Mouse (Mus musculus) liver, embryonic 13.5 days (tissue): ENCODE data around the gene Scube2. TPM values are rescaled to one million over a fixed set of nuclear protein-coding genes. Genes with fewer than 3 reads are reported as not detected.
A peak's percentile ranks its signal among the peaks of the same experiment; 100 is the strongest.

Experiments used
- ATAC-seq: fragments of 200-750 bp; cut with Nextera tagmentation; 2 replicates; pipeline ENCODE4 v1.8.0; 2017; ENCODE audit warnings: low read depth, mild to moderate bottlenecking, moderate number of reproducible peaks, moderate library complexity
- DNase-seq: peaks from one replicate; pipeline ENCODE4 v3.0.0; 2022
- H3K27ac ChIP-seq: fragments of 300-500 bp; sonication (generic); 2 replicates; pipeline ENCODE4 v1.5.1; 2015; ENCODE audit warnings: moderate library complexity, mild to moderate bottlenecking, inconsistent platforms
- H3K27me3 ChIP-seq: fragments of 300-500 bp; sonication (generic); 2 replicates; pipeline ENCODE4 v1.6.1; 2015; ENCODE audit warnings: mild to moderate bottlenecking, inconsistent platforms
- H3K36me3 ChIP-seq: fragments of 300-500 bp; sonication (generic); 2 replicates; pipeline ENCODE4 v1.6.1; 2015; ENCODE audit warnings: mild to moderate bottlenecking, inconsistent platforms
- H3K4me1 ChIP-seq: fragments of 300-500 bp; sonication (generic); replicated peaks from 2 replicates; pipeline ENCODE4 v1.6.1; 2015; ENCODE audit warnings: inconsistent platforms
- H3K4me2 ChIP-seq: fragments of 300-500 bp; sonication (generic); 2 replicates; pipeline ENCODE4 v1.6.1; 2015; ENCODE audit warnings: inconsistent platforms, mild to moderate bottlenecking, moderate library complexity
- H3K4me3 ChIP-seq: fragments of 300-500 bp; sonication (generic); replicated peaks from 2 replicates; pipeline ENCODE4 v1.5.1; 2015; ENCODE audit warnings: mild to moderate bottlenecking, inconsistent platforms
- H3K9ac ChIP-seq: fragments of 300-500 bp; sonication (generic); 2 replicates; pipeline ENCODE4 v1.6.1; 2015; ENCODE audit warnings: mild to moderate bottlenecking, inconsistent platforms
- H3K9me3 ChIP-seq: fragments of 300-500 bp; sonication (generic); replicated peaks from 2 replicates; pipeline ENCODE4 v1.6.1; 2016; ENCODE audit warnings: inconsistent platforms
- WGBS: fragments of 180-500 bp; shearing (Covaris S2); methylation state at CpG from one replicate; pipeline ENCODE4 v1.1.7; 2015; ENCODE audit not compliant: insufficient replicate concordance; 5-methylcytosine and 5-hydroxymethylcytosine counted together
- polyA plus RNA-seq: library from polyadenylated mRNA; unstranded; fragments of >200 nt; fragmentation: Nextera tagmentation; extraction: Ambion mirVana; gene quantifications from 2 replicates; pipeline ENCODE4 v1.2.1, GENCODE M21; 2015

The Scube2 gene
- polyA plus RNA-seq, 1 experiment from 2014 or later, result 0.14 TPM

DNA sequence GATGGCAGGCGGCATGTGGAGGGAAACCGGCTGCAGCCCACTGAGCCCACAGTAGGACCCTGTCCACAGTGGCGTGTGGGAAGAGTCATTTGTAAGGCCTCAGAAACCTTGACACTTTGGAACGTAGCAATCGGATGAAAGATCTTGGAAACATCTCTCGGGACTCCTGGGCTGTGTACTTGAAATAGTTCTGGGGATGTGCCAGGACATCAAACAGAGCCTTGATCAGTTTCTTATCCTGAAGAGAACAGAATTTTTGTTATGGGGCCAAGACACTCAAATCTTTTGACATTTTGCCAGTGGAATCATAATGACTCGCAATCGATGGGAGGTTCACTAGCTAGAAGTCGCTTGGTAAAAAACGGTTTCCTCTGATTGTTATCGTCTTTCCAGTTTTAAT, 66.3 kb downstream of the Scube2 start:
- Histone ChIP-seq H3K36me3 (no peaks in the 10 kb centered on the region), H3K4me1 (peaks cover 3% of the 10 kb centered on the region; the same call in 1 of the 2 replicates), H3K27ac (no peak overlapping the region), H3K9me3 (no peaks in the 10 kb centered on the region), H3K27me3 (peaks cover 8% of the 10 kb centered on the region; the same call in 1 of the 2 replicates), H3K9ac (no peak overlapping the region), H3K4me3 (no peak overlapping the region), H3K4me2 (no peak overlapping the region)
- 79% methylated on average over 11 of the region's 11 CpGs for WGBS
- ATAC-seq, result no peak
- no peak for DNase-seq

DNA sequence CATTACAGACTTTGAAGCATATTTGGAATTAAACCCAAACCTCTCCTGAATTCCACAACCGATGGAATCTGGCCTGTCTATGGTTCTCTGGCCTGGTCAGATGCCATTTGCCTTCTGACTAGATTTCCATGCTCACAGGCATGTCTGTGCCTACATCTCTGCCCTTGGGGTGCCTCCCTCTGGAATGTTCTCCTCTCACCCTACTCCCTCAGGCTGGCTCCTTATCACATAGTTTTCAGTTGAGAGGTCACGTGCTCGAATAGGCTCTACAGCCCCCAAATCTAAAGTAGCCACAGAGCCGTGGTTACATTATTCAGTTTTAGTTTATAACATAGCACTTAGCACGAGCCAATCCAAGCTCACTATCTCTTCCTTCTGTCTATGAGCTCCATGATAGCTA, 69.9 kb downstream of the Scube2 start:
- Histone ChIP-seq H3K27ac (no peak overlapping the region), H3K27me3 (no peaks in the 10 kb centered on the region), H3K4me2 (no peak overlapping the region), H3K9ac (no peak overlapping the region), H3K9me3 (no peaks in the 10 kb centered on the region), H3K36me3 (no peaks in the 10 kb centered on the region), H3K4me3 (no peak overlapping the region), H3K4me1 (peaks cover 6% of the 10 kb centered on the region; the same call in 1 of the 2 replicates)
- ATAC-seq, result no peak
- WGBS, result 40% methylated on average over 5 of the region's 5 CpGs
- no peak for DNase-seq

DNA sequence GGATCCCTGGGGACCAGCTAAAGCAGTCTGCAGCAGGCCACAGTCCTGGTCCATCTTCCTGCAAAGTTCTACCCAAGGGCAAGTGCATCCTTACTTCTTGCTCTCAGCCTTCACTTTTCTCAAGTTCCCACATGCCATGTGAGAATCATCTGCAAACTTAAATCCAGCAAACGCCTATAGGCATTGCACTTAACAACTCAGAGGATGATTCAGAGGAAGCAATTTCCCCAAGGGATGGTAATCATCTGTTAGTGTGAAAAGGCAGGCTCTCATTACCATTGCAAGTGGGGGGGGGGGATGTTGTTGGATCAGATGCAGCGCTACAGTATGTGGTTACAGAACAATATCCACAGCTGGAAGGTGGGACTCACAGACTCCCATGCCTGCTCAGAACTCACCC, 70.9 kb downstream of the Scube2 start:
- Histone ChIP-seq H3K27me3 (no peaks in the 10 kb centered on the region), H3K9ac (no peak overlapping the region), H3K4me3 (no peak overlapping the region), H3K36me3 (no peaks in the 10 kb centered on the region), H3K9me3 (no peaks in the 10 kb centered on the region), H3K27ac (no peak overlapping the region), H3K4me2 (no peak overlapping the region), H3K4me1 (peaks cover 6% of the 10 kb centered on the region; the same call in 1 of the 2 replicates)
- no peak for ATAC-seq
- 62% methylated on average over 2 of the region's 2 CpGs for WGBS
- DNase-seq, result no peak

DNA sequence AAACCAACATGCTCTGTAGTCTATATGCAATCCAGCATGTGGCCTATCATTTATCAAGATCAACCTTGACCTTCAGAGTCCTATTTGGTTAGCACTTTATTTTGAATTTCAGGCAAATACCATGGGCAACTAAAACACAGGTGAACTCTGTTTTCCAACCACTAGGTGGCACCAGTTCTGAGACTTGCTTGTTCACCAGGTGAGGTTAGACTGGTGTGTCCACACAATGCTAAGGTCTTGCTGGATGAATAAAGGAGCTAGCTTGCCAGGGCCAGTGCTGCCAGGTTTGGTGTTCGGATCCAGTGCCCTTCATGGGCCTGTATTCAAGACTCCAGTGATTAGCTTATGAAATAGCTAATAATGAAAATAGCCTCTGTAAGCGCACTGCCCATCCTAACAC, 72.7 kb downstream of the Scube2 start:
- Histone ChIP-seq H3K4me2 (no peak overlapping the region), H3K4me3 (no peak overlapping the region), H3K4me1 (peaks cover 9% of the 10 kb centered on the region; the same call in 1 of the 2 replicates), H3K27me3 (no peaks in the 10 kb centered on the region), H3K36me3 (no peaks in the 10 kb centered on the region), H3K9ac (no peak overlapping the region), H3K27ac (no peak overlapping the region), H3K9me3 (no peaks in the 10 kb centered on the region)
- DNase-seq, result peak; percentile 24
- 57% methylated on average over 2 of the region's 2 CpGs for WGBS
- 0 out of 2 replicates have a peak, but pooled peaks have one; percentile 29 for ATAC-seq

DNA sequence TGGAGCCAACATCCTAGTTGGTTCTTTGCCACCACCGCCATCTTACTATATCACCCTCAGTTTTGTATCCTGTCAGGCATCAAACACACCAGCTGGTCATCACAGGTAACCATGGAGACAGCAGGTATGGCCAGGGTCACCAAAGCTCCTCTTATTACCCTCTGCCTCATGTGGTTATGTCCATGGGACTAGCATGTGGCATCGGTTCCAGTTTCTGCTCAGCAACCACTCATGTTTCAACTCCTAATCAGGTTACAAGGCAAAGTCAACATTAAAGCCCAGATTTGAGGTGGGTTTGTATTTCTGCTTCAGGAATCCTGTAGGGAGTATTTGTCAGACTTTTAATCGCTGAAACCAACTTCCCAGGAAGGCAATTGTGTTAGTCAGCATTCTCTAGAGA, 74.7 kb downstream of the Scube2 start:
- WGBS, result 64% methylated on average over 3 of the region's 3 CpGs

DNA sequence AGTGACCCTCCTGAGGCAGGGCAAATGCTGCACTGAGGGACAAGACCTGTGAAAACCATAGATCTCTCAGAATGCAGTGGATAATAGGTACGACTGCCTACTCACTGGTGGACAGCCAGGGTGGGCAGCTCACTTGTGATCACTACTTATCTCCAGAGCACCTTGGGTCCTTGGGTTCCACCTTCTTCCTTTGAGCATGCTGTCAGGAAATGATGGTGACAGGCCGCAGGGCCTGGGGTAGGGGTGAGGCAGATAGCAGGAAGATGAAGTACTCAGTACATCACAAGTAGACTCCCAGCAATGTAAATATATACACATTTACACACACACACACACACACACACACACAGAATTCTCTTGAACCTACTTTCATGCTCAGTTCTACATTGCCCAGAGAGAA, 77.6 kb downstream of the Scube2 start:
- 22% methylated on average over 2 of the region's 2 CpGs for WGBS
- Histone ChIP-seq H3K27ac (no peak overlapping the region), H3K4me3 (no peak overlapping the region), H3K4me1 (peaks cover 8% of the 10 kb centered on the region; the same call in 1 of the 2 replicates), H3K4me2 (no peak overlapping the region), H3K9me3 (no peaks in the 10 kb centered on the region), H3K36me3 (no peaks in the 10 kb centered on the region), H3K27me3 (peaks cover 16% of the 10 kb centered on the region), H3K9ac (no peak overlapping the region)
- DNase-seq (no peak), ATAC-seq (peak; percentile 31; the same call in 1 of the 2 replicates)

More for the DNA sequence above, 74.7 kb downstream of the Scube2 start:
- H3K27me3 ChIP-seq, result no peaks in the 10 kb centered on the region
- H3K9ac ChIP-seq, result no peak overlapping the region
- DNase-seq (no peak), ATAC-seq (no peak)
- peaks cover 11% of the 10 kb centered on the region; the same call in 1 of the 2 replicates for H3K4me1 ChIP-seq
- no peaks in the 10 kb centered on the region for H3K36me3 ChIP-seq
- no peak overlapping the region for H3K4me3 ChIP-seq
- H3K4me2 ChIP-seq, result no peak overlapping the region
- no peak overlapping the region for H3K27ac ChIP-seq
- no peaks in the 10 kb centered on the region for H3K9me3 ChIP-seq

DNA sequence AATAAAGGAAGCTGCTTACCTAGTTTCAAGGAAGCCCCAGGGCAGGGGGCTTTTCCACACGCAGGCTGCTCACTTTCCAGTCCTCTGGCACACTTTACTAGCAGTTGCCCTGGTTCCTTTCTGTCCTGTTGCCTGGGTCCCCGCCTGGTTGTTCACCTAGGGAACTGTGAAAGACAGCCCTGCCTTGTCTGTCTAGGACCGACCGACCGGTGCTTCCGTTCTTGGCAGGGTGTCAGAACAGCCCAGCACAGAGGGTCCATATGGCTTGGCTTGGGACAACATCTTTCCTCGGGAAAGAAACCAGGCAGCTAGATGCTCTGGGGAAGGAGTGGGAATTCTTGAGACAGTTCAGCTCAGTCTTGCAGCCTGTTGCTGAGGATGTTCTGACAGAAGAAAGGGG, 82.2 kb downstream of the Scube2 start:
- Histone ChIP-seq H3K9me3 (no peaks in the 10 kb centered on the region), H3K27me3 (peaks cover 61% of the 10 kb centered on the region), H3K4me1 (peaks cover 21% of the 10 kb centered on the region), H3K36me3 (no peaks in the 10 kb centered on the region), H3K9ac (no peak overlapping the region), H3K4me3 (no peak overlapping the region), H3K27ac (no peak overlapping the region), H3K4me2 (no peak overlapping the region)
- no peak for ATAC-seq
- WGBS, result 52% methylated on average over 7 of the region's 7 CpGs
- DNase-seq, result no peak

DNA sequence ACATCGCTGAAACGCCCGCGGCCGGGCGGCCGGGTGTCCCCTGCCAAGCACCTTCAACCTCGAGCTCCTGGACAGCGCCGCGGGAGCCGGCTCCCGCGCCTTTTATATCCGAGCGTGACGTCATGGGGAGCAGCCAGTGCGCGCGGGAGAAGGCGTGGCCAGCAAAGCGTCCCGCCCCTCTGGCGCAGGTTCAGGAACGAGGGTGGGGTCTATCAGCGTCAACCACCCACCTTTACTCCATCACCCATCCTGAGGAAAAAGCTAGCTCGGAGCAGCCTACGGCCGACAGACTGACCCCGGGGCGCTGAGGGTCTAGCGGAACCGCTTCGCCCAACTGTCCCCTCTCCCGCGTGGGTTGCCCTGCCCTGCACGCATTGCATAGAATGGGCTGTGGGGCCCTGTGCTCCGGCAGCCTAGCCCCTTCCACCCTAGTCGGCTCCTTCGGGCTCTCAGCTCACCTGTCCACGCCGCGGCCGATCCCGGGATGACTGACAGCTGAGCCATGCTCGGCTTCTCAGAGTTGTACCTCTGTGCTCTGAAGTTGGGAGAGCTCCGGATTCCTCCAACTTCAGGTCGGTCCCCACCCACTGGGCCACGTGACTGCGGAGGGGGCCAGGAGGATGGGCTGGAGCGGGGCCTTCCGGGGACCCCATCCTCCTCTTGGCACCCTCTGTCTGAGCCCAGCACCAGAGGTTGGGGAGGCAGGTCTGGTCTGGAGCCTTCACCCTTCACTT, 83.8 kb downstream of the Scube2 start, which contains the start of gene Nrip3:
Gene Nrip3, minus strand, starts transcription at position 556 of the 734 bp plus-strand sequence.
- H3K4me1 ChIP-seq, result peaks cover 16% of the 10 kb centered on the region
- peak within 1 kb of the TSS; percentile 91 for H3K4me2 ChIP-seq
- no peaks in the 10 kb centered on the region for H3K9me3 ChIP-seq
- peak; percentile 87 for ATAC-seq
- no peaks in the 10 kb centered on the region for H3K36me3 ChIP-seq
- H3K4me3 ChIP-seq, result peak within 1 kb of the TSS; percentile 63
- DNase-seq, result peak; percentile 73
- H3K27me3 ChIP-seq, result peaks cover 73% of the 10 kb centered on the region
- 3% methylated on average over 52 of the region's 52 CpGs for WGBS
- H3K9ac ChIP-seq, result peak within 1 kb of the TSS; percentile 70
- H3K27ac ChIP-seq, result no peak within 1 kb of the TSS

DNA sequence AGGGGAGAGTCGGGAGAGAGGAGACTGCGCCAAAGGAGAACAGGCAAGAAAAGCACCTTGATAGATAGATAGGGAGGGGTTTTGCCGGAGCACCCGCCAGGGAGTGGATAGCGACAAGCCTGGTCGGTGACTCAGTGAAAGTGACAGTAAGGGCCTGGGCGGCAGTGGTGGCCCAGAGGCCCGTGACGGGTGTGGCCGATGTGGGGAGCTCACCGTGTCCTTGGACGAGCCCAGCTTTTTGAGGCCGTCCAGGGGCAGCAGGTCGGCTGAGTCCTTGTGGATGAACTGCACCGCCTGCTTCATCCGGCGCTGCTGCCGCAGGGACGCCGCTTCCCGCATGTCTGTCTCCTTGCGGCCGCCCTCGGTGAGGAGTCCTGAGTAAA, 84.4 kb downstream of the Scube2 start:
- Histone ChIP-seq H3K4me2 (peak overlapping the region; percentile 91), H3K27ac (no peak overlapping the region), H3K9me3 (no peaks in the 10 kb centered on the region), H3K27me3 (peaks cover 73% of the 10 kb centered on the region), H3K9ac (peak overlapping the region; percentile 70), H3K36me3 (no peaks in the 10 kb centered on the region), H3K4me3 (peak overlapping the region; percentile 63), H3K4me1 (peaks cover 16% of the 10 kb centered on the region)
- ATAC-seq, result peak; percentile 84
- peak; percentile 53 for DNase-seq
- WGBS, result under 1% methylated on average over 24 of the region's 24 CpGs

DNA sequence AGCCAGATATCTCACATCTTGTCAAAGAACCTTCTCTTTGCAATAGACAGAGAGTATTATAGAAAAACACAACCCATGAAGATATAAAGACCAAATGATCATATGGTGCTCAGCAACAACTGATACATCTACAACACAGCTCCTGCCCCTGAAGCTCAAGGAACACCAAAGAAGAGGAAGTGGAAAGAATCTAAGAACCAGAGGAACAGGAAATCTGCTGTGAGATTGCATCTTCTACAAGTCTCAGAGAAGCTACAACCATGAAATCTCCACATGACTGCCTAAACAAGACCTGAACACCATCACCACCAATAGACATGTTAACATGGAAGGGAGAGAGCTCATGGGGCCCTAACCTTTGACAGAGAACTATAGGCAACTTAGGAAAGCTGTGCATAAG, 93.2 kb downstream of the Scube2 start:
- Histone ChIP-seq H3K36me3 (no peaks in the 10 kb centered on the region), H3K4me1 (peaks cover 23% of the 10 kb centered on the region), H3K9me3 (no peaks in the 10 kb centered on the region), H3K4me3 (no peak overlapping the region), H3K9ac (no peak overlapping the region), H3K27me3 (0 out of 2 replicates have a peak, but pooled peaks cover 3% of the 10 kb centered on the region), H3K27ac (no peak overlapping the region), H3K4me2 (no peak overlapping the region)
- ATAC-seq, result no peak
- no peak for DNase-seq

DNA sequence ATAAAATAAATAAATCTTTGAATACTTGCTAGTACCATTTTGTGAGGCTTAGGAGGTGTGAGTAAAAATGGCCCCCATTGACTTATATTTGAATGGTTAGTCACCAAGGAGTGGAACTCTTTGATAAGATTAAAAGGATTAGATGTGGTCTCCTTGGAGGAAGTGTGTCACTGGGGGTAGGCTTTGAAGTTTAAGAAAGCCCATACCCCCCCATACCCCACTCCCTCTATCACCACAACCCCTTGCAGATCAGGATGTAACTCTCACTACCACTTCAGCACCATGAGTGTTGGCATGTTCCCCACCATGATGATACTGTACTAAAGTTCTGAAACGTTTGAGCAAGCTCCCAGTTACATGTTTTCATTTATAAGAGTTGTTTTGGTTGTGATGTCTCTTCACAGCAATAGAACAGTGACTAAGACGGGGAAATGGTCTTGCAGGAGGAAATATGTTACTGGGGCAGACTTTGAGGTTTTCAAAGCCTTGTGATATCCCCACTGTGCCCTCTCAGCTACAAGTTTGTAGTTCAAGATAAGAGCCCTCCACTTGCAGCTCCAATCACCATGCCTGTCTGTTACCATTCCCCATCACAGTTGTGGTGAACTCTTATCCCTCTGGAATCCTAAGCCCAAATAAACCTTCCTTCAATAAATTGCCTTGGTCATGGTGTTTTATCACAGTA, 96.6 kb downstream of the Scube2 start:
- no peak overlapping the region for H3K9ac ChIP-seq
- no peak overlapping the region for H3K4me3 ChIP-seq
- H3K27me3 ChIP-seq, result no peaks in the 10 kb centered on the region
- 12% methylated on average over 2 of the region's 2 CpGs for WGBS
- DNase-seq (no peak), ATAC-seq (peak; percentile 59)
- H3K4me2 ChIP-seq, result no peak overlapping the region
- H3K36me3 ChIP-seq, result no peaks in the 10 kb centered on the region
- no peaks in the 10 kb centered on the region for H3K9me3 ChIP-seq
- H3K27ac ChIP-seq, result peak overlapping the region; percentile 23; the same call in 1 of the 2 replicates
- H3K4me1 ChIP-seq, result peaks cover 33% of the 10 kb centered on the region
